ENCODE assay signal across 10 mouse cellular contexts in the genomic region with DNA sequence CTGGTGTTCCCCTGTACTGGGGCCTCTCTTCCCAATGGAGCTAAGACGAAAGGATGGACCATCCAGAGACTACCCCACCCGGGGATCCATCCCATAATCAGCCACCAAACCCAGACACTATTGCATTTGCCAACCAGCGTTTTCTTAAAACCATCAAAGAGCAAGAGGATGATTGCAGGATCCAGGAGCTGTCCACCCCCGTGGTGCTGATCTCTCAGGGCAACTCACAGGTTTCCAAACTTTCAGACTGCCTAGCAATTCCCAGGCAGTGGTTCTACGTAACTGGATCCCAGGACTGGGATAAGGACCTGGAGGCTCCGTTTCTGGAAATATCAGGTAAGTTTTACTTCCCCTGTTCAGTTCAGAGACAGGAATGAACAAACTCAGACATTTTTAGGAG. TPM values are rescaled to one million over a fixed set of nuclear protein-coding genes. Genes with fewer than 3 reads are reported as not detected.
A peak's percentile ranks its signal among the peaks of the same experiment; 100 is the strongest.
DNase-seq lines count a peak whose midpoint lies in the region; ATAC-seq and TF ChIP-seq lines count a peak whose summit lies in the region.
"Had no signal": no experiment of that assay in that cellular context is flagged by ENCODE, and none has a peak within 500 bp of the region (broad histone marks: within the 10 kb centered on the region; RNA-seq: fewer than 3 reads in every experiment).

No protein-coding gene starts in this region.

- DNase-seq in forebrain, embryonic 10.5 days (ENCODE audit: extremely low spot score, low spot score) = peak; percentile 48
- peak; percentile 45 for DNase-seq in midbrain, embryonic 10.5 days (ENCODE audit: low spot score)
- no peak for DNase-seq in midbrain, postnatal 0 days (ENCODE audit: low spot score)
- peak; percentile 60 for DNase-seq in embryo, embryonic 11.5 days (ENCODE audit: low read depth, low spot score)
- DNase-seq in ovary, postnatal 14 days (ENCODE audit: low spot score) = peak; percentile 41
- no peak for DNase-seq in frontal cortex, postnatal 14 days (ENCODE audit: low spot score in 2 of 2)

- ATAC-seq in forebrain, embryonic 13.5 days = no peak
- ATAC-seq in midbrain, postnatal 0 days (ENCODE audit: low FRiP score) = no peak
- ATAC-seq in erythroblast, adult 5-6 weeks (replicated peaks; ENCODE audit: low FRiP score, poor library complexity, severe bottlenecking) = no peak

- H3K4me3 ChIP-seq in forebrain, embryonic 10.5 days = no peak overlapping the region
- no peak overlapping the region for H3K4me3 ChIP-seq in forebrain, embryonic 13.5 days
- H3K4me3 ChIP-seq in midbrain, embryonic 10.5 days = no peak overlapping the region
- no peak overlapping the region for H3K4me3 ChIP-seq in midbrain, postnatal 0 days (ENCODE audit: low read depth, low read length)

- WGBS in forebrain, embryonic 10.5 days = 27% methylated on average over 6 of the region's 6 CpGs
- WGBS in forebrain, embryonic 13.5 days = 25% methylated on average over 6 of the region's 6 CpGs
- 32% methylated on average over 6 of the region's 6 CpGs for WGBS in midbrain, embryonic 10.5 days
- 35% methylated on average over 6 of the region's 6 CpGs for WGBS in midbrain, postnatal 0 days

- H3K27me3 ChIP-seq in forebrain, embryonic 10.5 days (ENCODE audit: poor library complexity, severe bottlenecking) = peaks cover 15% of the 10 kb centered on the region
- H3K27me3 ChIP-seq in forebrain, embryonic 13.5 days = peaks cover 16% of the 10 kb centered on the region
- H3K27me3 ChIP-seq in midbrain, embryonic 10.5 days (ENCODE audit: low read depth, poor library complexity, severe bottlenecking) = peaks cover 15% of the 10 kb centered on the region
- H3K27me3 ChIP-seq in midbrain, postnatal 0 days (ENCODE audit: insufficient read depth, low read length) = no peaks in the 10 kb centered on the region

- no peaks in the 10 kb centered on the region for H3K4me1 ChIP-seq in forebrain, embryonic 10.5 days
- H3K4me1 ChIP-seq in forebrain, embryonic 13.5 days = no peaks in the 10 kb centered on the region
- H3K4me1 ChIP-seq in midbrain, embryonic 10.5 days = no peaks in the 10 kb centered on the region
- H3K4me1 ChIP-seq in midbrain, postnatal 0 days (ENCODE audit: insufficient read depth, low read length) = peaks cover 10% of the 10 kb centered on the region; the same call in 1 of the 2 replicates

- H3K9me3 ChIP-seq in forebrain, embryonic 10.5 days = no peaks in the 10 kb centered on the region
- no peaks in the 10 kb centered on the region for H3K9me3 ChIP-seq in forebrain, embryonic 13.5 days (replicated peaks)
- no peaks in the 10 kb centered on the region for H3K9me3 ChIP-seq in midbrain, embryonic 10.5 days (replicated peaks)
- no peaks in the 10 kb centered on the region for H3K9me3 ChIP-seq in midbrain, postnatal 0 days (ENCODE audit: low read length)

- TF ChIP-seq CTCF in midbrain, postnatal 0 days (IDR thresholded peaks at IDR 0.05) = no peak

- H3K36me3 ChIP-seq in forebrain, embryonic 10.5 days (replicated peaks) = no peaks in the 10 kb centered on the region
- H3K36me3 ChIP-seq in forebrain, embryonic 13.5 days (ENCODE audit: poor library complexity, severe bottlenecking) = no peaks in the 10 kb centered on the region
- H3K36me3 ChIP-seq in midbrain, embryonic 10.5 days = no peaks in the 10 kb centered on the region
- no peaks in the 10 kb centered on the region for H3K36me3 ChIP-seq in midbrain, postnatal 0 days (ENCODE audit: insufficient read depth, low read length)

- no peak overlapping the region for H3K27ac ChIP-seq in forebrain, embryonic 10.5 days
- H3K27ac ChIP-seq in forebrain, embryonic 13.5 days = no peak overlapping the region
- H3K27ac ChIP-seq in midbrain, embryonic 10.5 days (replicated peaks) = no peak overlapping the region
- H3K27ac ChIP-seq in midbrain, postnatal 0 days (ENCODE audit: low read depth, low read length) = no peak overlapping the region
- H3K27ac ChIP-seq: liver, embryonic 14.5 days had no signal

- H3K4me2 ChIP-seq in forebrain, embryonic 13.5 days = no peak overlapping the region
- H3K4me2 ChIP-seq in midbrain, postnatal 0 days (ENCODE audit: low read depth, low read length, poor library complexity, severe bottlenecking) = no peak overlapping the region

- no peak overlapping the region for H3K9ac ChIP-seq in forebrain, embryonic 13.5 days
- no peak overlapping the region for H3K9ac ChIP-seq in midbrain, postnatal 0 days (replicated peaks; ENCODE audit: low read length, poor library complexity, severe bottlenecking)
- H3K9ac ChIP-seq: liver, embryonic 14.5 days had no signal

RNA-seq across cellular contexts. Expression of a gene that starts 5.7 kb away (rescaled TPM):
- polyA plus RNA-seq in forebrain, embryonic 10.5 days (2016; fragmentation: Nextera tagmentation; extraction: Ambion mirVana) = 0.02 TPM in 1 of 2 replicates, not detected in the other
- polyA plus RNA-seq in forebrain, embryonic 13.5 days (2015; fragmentation: Nextera tagmentation; extraction: Ambion mirVana) = 1.2 and 1.5 TPM in 2 replicates
- polyA plus RNA-seq in midbrain, embryonic 10.5 days (2016; fragmentation: Nextera tagmentation; extraction: Ambion mirVana) = 0.05 TPM in 2 replicates
- total RNA-seq in midbrain, postnatal 0 days (2014; rRNA removed) = 28.9 and 30.5 TPM in 2 replicates
- 2.3 and 2.7 TPM in 2 replicates for polyA plus RNA-seq in midbrain, postnatal 0 days (2015; fragmentation: Nextera tagmentation; extraction: Ambion mirVana)
- not detected in 2 replicates for total RNA-seq in erythroblast, adult 5-6 weeks (2015; ENCODE audit: low replicate concordance)
- total RNA-seq in erythroblast, adult 5-6 weeks (2017; ENCODE audit: low replicate concordance) = 0.09 TPM in 1 of 2 replicates, not detected in the other
- total RNA-seq: heart, adult 18-20 months had no signal
- polyA plus RNA-seq: liver, embryonic 14.5 days had no signal

Comparison
In these comparisons a context has a peak if more than half of its experiments do, and no peak if none do; other contexts are left out.
1. DNase-seq: peak in forebrain, embryonic 10.5 days (single experiment), midbrain, embryonic 10.5 days (single experiment), embryo, embryonic 11.5 days (single experiment) and ovary, postnatal 14 days (single experiment); none in midbrain, postnatal 0 days (single experiment) and frontal cortex, postnatal 14 days (0 of 2).